ENCODE assay signal across 21 mouse cellular contexts in the genomic region with DNA sequence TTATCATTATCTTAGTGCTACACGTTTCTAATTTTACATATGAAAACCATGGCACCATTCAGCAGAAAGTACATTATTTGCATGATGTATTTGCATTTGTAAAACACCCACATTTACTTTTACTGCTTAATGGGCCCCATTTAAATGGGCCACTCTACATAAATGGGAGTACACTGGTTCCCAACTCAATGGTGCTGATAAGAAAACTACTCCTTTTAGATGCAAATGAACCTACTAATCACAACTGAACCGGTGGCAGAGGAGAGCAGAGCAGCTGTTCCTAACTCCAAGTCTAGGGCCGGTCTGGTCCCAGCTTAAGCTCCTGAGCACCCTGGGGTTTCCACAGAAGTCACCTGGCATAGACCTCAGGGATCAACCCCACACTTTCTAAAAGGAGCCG.
DNase-seq lines count a peak whose midpoint lies in the region; ATAC-seq and TF ChIP-seq lines count a peak whose summit lies in the region.
"Had no signal": no experiment of that assay in that cellular context is flagged by ENCODE, and none has a peak within 500 bp of the region (broad histone marks: within the 10 kb centered on the region; RNA-seq: fewer than 3 reads in every experiment).

No protein-coding gene starts in this region.

- no peak for DNase-seq in neural tube, embryonic 11.5 days (ENCODE audit: low spot score)
- no peak for DNase-seq in neural tube, embryonic 10.5 days (ENCODE audit: extremely low spot score, low spot score)
- DNase-seq in R1 (ENCODE audit: low read depth, low spot score), result peak; percentile 88
- peak; percentile 69 for DNase-seq in forebrain, embryonic 14.5 days (ENCODE audit: low spot score)
- DNase-seq in midbrain, postnatal 0 days (ENCODE audit: low spot score), result no peak
- DNase-seq in thymus, postnatal 4 days, result no peak
- DNase-seq in embryo, embryonic 9.5 days (ENCODE audit: extremely low spot score), result no peak
- DNase-seq: adrenal gland, postnatal 10 days; cerebellum, adult 9-11 months; heart, postnatal 10 days; kidney, adult 9 months; kidney, postnatal 25 days; left cerebral cortex, postnatal 4 days; liver; lung, postnatal 14 days had no signal

- H3K27ac ChIP-seq in neural tube, embryonic 11.5 days (ENCODE audit: low read depth, low read length), result no peak overlapping the region
- H3K27ac ChIP-seq in forebrain, embryonic 14.5 days (ENCODE audit: low read depth, low read length), result peak overlapping the region; percentile 52; the same call in 1 of the 2 replicates
- H3K27ac ChIP-seq in midbrain, postnatal 0 days (ENCODE audit: low read depth, low read length), result no peak overlapping the region
- H3K27ac ChIP-seq: embryonic facial prominence, embryonic 13.5 days; intestine, embryonic 15.5 days; left cerebral cortex, adult 2 months had no signal

- no peaks in the 10 kb centered on the region for H3K9me3 ChIP-seq in neural tube, embryonic 11.5 days (ENCODE audit: control insufficient read depth, low read length)
- H3K9me3 ChIP-seq in forebrain, embryonic 14.5 days (replicated peaks; ENCODE audit: control insufficient read depth, low read length), result no peaks in the 10 kb centered on the region
- H3K9me3 ChIP-seq in midbrain, postnatal 0 days (ENCODE audit: low read length), result no peaks in the 10 kb centered on the region
- H3K9me3 ChIP-seq: embryonic facial prominence, embryonic 13.5 days; hindbrain, embryonic 13.5 days; intestine, embryonic 15.5 days had no signal

- peak; percentile 29; the same call in 1 of the 2 replicates for ATAC-seq in neural tube, embryonic 11.5 days (ENCODE audit: insufficient read depth, low FRiP score, low TSS enrichment)
- ATAC-seq in forebrain, embryonic 14.5 days, result peak; percentile 76
- ATAC-seq in midbrain, postnatal 0 days (ENCODE audit: low FRiP score), result no peak
- ATAC-seq: intestine, embryonic 15.5 days had no signal

- no peak overlapping the region for H3K4me2 ChIP-seq in neural tube, embryonic 11.5 days (ENCODE audit: low read depth)
- H3K4me2 ChIP-seq in forebrain, embryonic 14.5 days (ENCODE audit: low read length), result 0 out of 2 replicates have a peak overlapping the region, but pooled peaks have one; percentile 10
- no peak overlapping the region for H3K4me2 ChIP-seq in midbrain, postnatal 0 days (ENCODE audit: low read depth, low read length, poor library complexity, severe bottlenecking)
- H3K4me2 ChIP-seq: embryonic facial prominence, embryonic 13.5 days; heart, embryonic 11.5 days; hindbrain, embryonic 13.5 days; intestine, embryonic 15.5 days had no signal

- 26% methylated on average over 4 of the region's 4 CpGs for WGBS in neural tube, embryonic 11.5 days
- 9% methylated on average over 4 of the region's 4 CpGs for WGBS in forebrain, embryonic 14.5 days
- 24% methylated on average over 4 of the region's 4 CpGs for WGBS in midbrain, postnatal 0 days

- no peak overlapping the region for H3K9ac ChIP-seq in neural tube, embryonic 11.5 days (ENCODE audit: low read length)
- no peak overlapping the region for H3K9ac ChIP-seq in forebrain, embryonic 14.5 days (ENCODE audit: low read length)
- H3K9ac ChIP-seq in midbrain, postnatal 0 days (replicated peaks; ENCODE audit: low read length, poor library complexity, severe bottlenecking), result 0 out of 2 replicates have a peak overlapping the region, but pooled peaks have one; percentile 4
- H3K9ac ChIP-seq: embryonic facial prominence, embryonic 13.5 days; intestine, embryonic 15.5 days had no signal

- peaks cover 20% of the 10 kb centered on the region for H3K4me1 ChIP-seq in neural tube, embryonic 11.5 days (ENCODE audit: control insufficient read depth, insufficient read depth, low read length)
- peaks cover 32% of the 10 kb centered on the region for H3K4me1 ChIP-seq in forebrain, embryonic 14.5 days (ENCODE audit: control insufficient read depth, insufficient read depth, low read length)
- peaks cover 8% of the 10 kb centered on the region; the same call in 1 of the 2 replicates for H3K4me1 ChIP-seq in midbrain, postnatal 0 days (ENCODE audit: insufficient read depth, low read length)

- no peak for TF ChIP-seq CTCF in midbrain, postnatal 0 days (IDR thresholded peaks at IDR 0.05)

- H3K4me3 ChIP-seq in neural tube, embryonic 11.5 days (ENCODE audit: low read depth, low read length), result no peak overlapping the region
- H3K4me3 ChIP-seq in forebrain, embryonic 14.5 days (ENCODE audit: low read depth, low read length), result no peak overlapping the region
- H3K4me3 ChIP-seq in midbrain, postnatal 0 days (ENCODE audit: low read depth, low read length), result no peak overlapping the region
- H3K4me3 ChIP-seq: embryonic facial prominence, embryonic 13.5 days; hindbrain, embryonic 13.5 days; intestine, embryonic 15.5 days; left cerebral cortex, adult 2 months; myocyte had no signal

- H3K27me3 ChIP-seq in neural tube, embryonic 11.5 days (ENCODE audit: control insufficient read depth, insufficient read depth, low read length), result no peaks in the 10 kb centered on the region
- no peaks in the 10 kb centered on the region for H3K27me3 ChIP-seq in forebrain, embryonic 14.5 days (replicated peaks; ENCODE audit: control insufficient read depth, insufficient read depth, low read length)
- H3K27me3 ChIP-seq in midbrain, postnatal 0 days (ENCODE audit: insufficient read depth, low read length), result no peaks in the 10 kb centered on the region
- H3K27me3 ChIP-seq: embryonic facial prominence, embryonic 13.5 days; hindbrain, embryonic 13.5 days; intestine, embryonic 15.5 days had no signal

- H3K36me3 ChIP-seq in neural tube, embryonic 11.5 days (ENCODE audit: control insufficient read depth, insufficient read depth, low read length), result no peaks in the 10 kb centered on the region; the same call in 1 of the 2 replicates
- no peaks in the 10 kb centered on the region for H3K36me3 ChIP-seq in forebrain, embryonic 14.5 days (ENCODE audit: control insufficient read depth, insufficient read depth, low read length)
- no peaks in the 10 kb centered on the region for H3K36me3 ChIP-seq in midbrain, postnatal 0 days (ENCODE audit: insufficient read depth, low read length)
- H3K36me3 ChIP-seq: embryonic facial prominence, embryonic 13.5 days; hindbrain, embryonic 13.5 days; intestine, embryonic 15.5 days had no signal

Comparison
In these comparisons a context has a peak if more than half of its experiments do, and no peak if none do; other contexts are left out.
1. DNase-seq: peak in R1 (single experiment) and forebrain, embryonic 14.5 days (single experiment); none in neural tube, embryonic 11.5 days (single experiment), neural tube, embryonic 10.5 days (single experiment), midbrain, postnatal 0 days (single experiment), thymus, postnatal 4 days (single experiment) and embryo, embryonic 9.5 days (single experiment).